Comparison of ENCODE assay signal across 20 mouse cellular contexts in genomic region chr4:81550256-81550655, GRCm38 (mm10).
"Had no signal": no experiment of that assay in that cellular context is flagged by ENCODE, and none has a peak within 500 bp of the region (broad histone marks: within the 10 kb centered on the region; RNA-seq: fewer than 3 reads in every experiment).

No protein-coding gene starts in this region.

- H3K27ac ChIP-seq: intestine, embryonic 15.5 days; kidney, embryonic 15.5 days; limb, embryonic 10.5 days; limb, embryonic 13.5 days; liver, embryonic 12.5 days; liver, embryonic 15.5 days; midbrain, embryonic 12.5 days; neural tube, embryonic 13.5 days; stomach, embryonic 15.5 days had no signal

- DNase-seq: kidney, adult 11 months; kidney, adult 8-10 months; kidney, postnatal 10 days; kidney, postnatal 36 days; liver; retina, postnatal 1 day; right cerebral cortex, postnatal 25 days; spleen, adult 18-20 months; thymus, postnatal 25 days had no signal

- H3K4me2 ChIP-seq: intestine, embryonic 15.5 days; kidney, embryonic 15.5 days; limb, embryonic 13.5 days; liver, embryonic 12.5 days; liver, embryonic 15.5 days; midbrain, embryonic 12.5 days; neural tube, embryonic 13.5 days; stomach, embryonic 15.5 days had no signal

- H3K9ac ChIP-seq: intestine, embryonic 15.5 days; kidney, embryonic 15.5 days; limb, embryonic 13.5 days; liver, embryonic 12.5 days; liver, embryonic 15.5 days; midbrain, embryonic 12.5 days; neural tube, embryonic 13.5 days; stomach, embryonic 15.5 days had no signal

- H3K4me3 ChIP-seq: intestine, embryonic 15.5 days; kidney, embryonic 15.5 days; limb, embryonic 10.5 days; limb, embryonic 13.5 days; liver, embryonic 12.5 days; liver, embryonic 15.5 days; midbrain, embryonic 12.5 days; myocyte; neural tube, embryonic 13.5 days; stomach, embryonic 15.5 days had no signal

- H3K36me3 ChIP-seq: intestine, embryonic 15.5 days; kidney, embryonic 15.5 days; limb, embryonic 10.5 days; limb, embryonic 13.5 days; liver, embryonic 12.5 days; liver, embryonic 15.5 days; midbrain, embryonic 12.5 days; neural tube, embryonic 13.5 days; stomach, embryonic 15.5 days had no signal

- ATAC-seq: intestine, embryonic 15.5 days; liver, embryonic 12.5 days; midbrain, embryonic 16.5 days had no signal

- H3K27me3 ChIP-seq: intestine, embryonic 15.5 days; kidney, embryonic 15.5 days; limb, embryonic 13.5 days; liver, embryonic 12.5 days; liver, embryonic 15.5 days; midbrain, embryonic 12.5 days; neural tube, embryonic 13.5 days; stomach, embryonic 15.5 days had no signal

- H3K4me1 ChIP-seq: intestine, embryonic 15.5 days; kidney, embryonic 15.5 days; limb, embryonic 10.5 days; limb, embryonic 13.5 days; liver, embryonic 12.5 days; liver, embryonic 15.5 days; midbrain, embryonic 12.5 days; neural tube, embryonic 13.5 days; stomach, embryonic 15.5 days had no signal

- H3K9me3 ChIP-seq: intestine, embryonic 15.5 days; limb, embryonic 10.5 days; liver, embryonic 12.5 days; liver, embryonic 15.5 days; midbrain, embryonic 12.5 days; stomach, embryonic 15.5 days had no signal
